Mouse (Mus musculus) limb, embryonic 11.5 days (tissue): ENCODE results near the gene Cep350. TPM values are rescaled to one million over a fixed set of nuclear protein-coding genes. Genes with fewer than 3 reads are reported as not detected.

ENCODE experiments used
- ATAC-seq: fragments of 200-750 bp; cut with Nextera tagmentation; 2 replicates; pipeline ENCODE4 v1.8.0; 2017; ENCODE audit warnings: low read depth; ENCODE audit not compliant: insufficient number of reproducible peaks, low FRiP score, low TSS enrichment
- DNase-seq: peaks from one replicate; pipeline ENCODE4 v3.0.0-alpha.2; 2015; ENCODE audit warnings: low spot score
- H3K27ac ChIP-seq: fragments of 300-500 bp; sonication (generic); replicated peaks from 2 replicates; pipeline ENCODE4 v1.5.1; 2014; ENCODE audit warnings: low read depth, mild to moderate bottlenecking, low read length
- H3K27me3 ChIP-seq: fragments of 300-500 bp; sonication (generic); 2 replicates; pipeline ENCODE4 v1.6.1; 2014; ENCODE audit warnings: mild to moderate bottlenecking, low read length, mixed read lengths; ENCODE audit not compliant: control insufficient read depth, insufficient read depth
- H3K36me3 ChIP-seq: fragments of 300-500 bp; sonication (generic); 2 replicates; pipeline ENCODE4 v1.6.1; 2014; ENCODE audit warnings: mild to moderate bottlenecking, low read length, moderate library complexity, mixed read lengths; ENCODE audit not compliant: control insufficient read depth, insufficient read depth
- H3K4me1 ChIP-seq: fragments of 300-500 bp; sonication (generic); 2 replicates; pipeline ENCODE4 v1.6.1; 2014; ENCODE audit warnings: low read length, mixed read lengths; ENCODE audit not compliant: control insufficient read depth, insufficient read depth
- H3K4me2 ChIP-seq: fragments of 300-500 bp; sonication (generic); 2 replicates; pipeline ENCODE4 v1.6.1; 2014; ENCODE audit warnings: low read depth, mild to moderate bottlenecking, moderate library complexity; ENCODE audit not compliant: severe bottlenecking
- H3K4me3 ChIP-seq: fragments of 300-500 bp; sonication (generic); 2 replicates; pipeline ENCODE4 v1.5.1; 2014; ENCODE audit warnings: low read depth, low read length
- H3K9ac ChIP-seq: fragments of 300-500 bp; sonication (generic); 2 replicates; pipeline ENCODE4 v1.6.1; 2014; ENCODE audit warnings: mild to moderate bottlenecking, low read length
- H3K9me3 ChIP-seq: fragments of 300-500 bp; sonication (generic); 2 replicates; pipeline ENCODE4 v1.6.1; 2016; ENCODE audit warnings: low read length; ENCODE audit not compliant: control insufficient read depth
- WGBS: fragments of 180-500 bp; shearing (Covaris S2); extraction: QIAGEN DNeasy Blood & Tissue Kit; methylation state at CpG from one replicate; pipeline ENCODE4 v1.1.7; 2014; 5-methylcytosine and 5-hydroxymethylcytosine counted together
- polyA plus RNA-seq: library from polyadenylated mRNA; unstranded; fragments of >200 nt; fragmentation: Nextera tagmentation; extraction: Ambion mirVana; gene quantifications from 2 replicates; pipeline ENCODE4 v1.2.1, GENCODE M21; 2014

Gene Cep350
- polyA plus RNA-seq, 1 experiment from 2014 or later, result 6.2 TPM

- Histone ChIP-seq H3K36me3 (no peaks in the 10 kb centered on the region), H3K27me3 (no peaks in the 10 kb centered on the region), H3K4me2 (no peak overlapping the region), H3K9ac (no peak overlapping the region), H3K4me3 (no peak overlapping the region), H3K27ac (no peak overlapping the region), H3K4me1 (no peaks in the 10 kb centered on the region), H3K9me3 (no peaks in the 10 kb centered on the region)
- WGBS, result 51% methylated on average over 8 of the region's 8 CpGs
- no peak for DNase-seq
- no peak for ATAC-seq
Observed at GRCm38 (mm10) chr1:155827703-155828295, 145.3 kb downstream of the Cep350 start.

GRCm38 (mm10) chr1:155826803-155827395 lies 146.2 kb downstream of the Cep350 start:
- Histone ChIP-seq H3K9me3 (no peaks in the 10 kb centered on the region), H3K9ac (no peak overlapping the region), H3K27me3 (no peaks in the 10 kb centered on the region), H3K36me3 (no peaks in the 10 kb centered on the region), H3K27ac (no peak overlapping the region), H3K4me2 (no peak overlapping the region), H3K4me1 (no peaks in the 10 kb centered on the region), H3K4me3 (no peak overlapping the region)
- ATAC-seq, result no peak
- DNase-seq, result no peak
- 33% methylated on average over 5 of the region's 5 CpGs for WGBS

- no peaks in the 10 kb centered on the region for H3K36me3 ChIP-seq
- DNase-seq, result no peak
- H3K4me3 ChIP-seq, result no peak overlapping the region
- ATAC-seq, result no peak
- H3K27me3 ChIP-seq, result no peaks in the 10 kb centered on the region
- H3K9me3 ChIP-seq, result no peaks in the 10 kb centered on the region
- 90% methylated on average over 4 of the region's 4 CpGs for WGBS
- H3K9ac ChIP-seq, result no peak overlapping the region
- H3K27ac ChIP-seq, result no peak overlapping the region
- H3K4me2 ChIP-seq, result no peak overlapping the region
- no peaks in the 10 kb centered on the region for H3K4me1 ChIP-seq
Observed at GRCm38 (mm10) chr1:155825940-155826716, 146.9 kb downstream of the Cep350 start.

- no peak overlapping the region for H3K4me2 ChIP-seq
- H3K27me3 ChIP-seq, result no peaks in the 10 kb centered on the region
- DNase-seq (no peak), ATAC-seq (no peak)
- no peak overlapping the region for H3K4me3 ChIP-seq
- H3K27ac ChIP-seq, result no peak overlapping the region
- H3K36me3 ChIP-seq, result no peaks in the 10 kb centered on the region
- H3K9me3 ChIP-seq, result no peaks in the 10 kb centered on the region
- WGBS, result 89% methylated on average over 5 of the region's 5 CpGs
- H3K4me1 ChIP-seq, result no peaks in the 10 kb centered on the region
- H3K9ac ChIP-seq, result no peak overlapping the region
Observed at GRCm38 (mm10) chr1:155820646-155821045, 152.4 kb downstream of the Cep350 start.

- no peak for ATAC-seq
- WGBS, result 76% methylated on average over 2 of the region's 2 CpGs
Observed at GRCm38 (mm10) chr1:155816167-155816566, 156.9 kb downstream of the Cep350 start.

GRCm38 (mm10) chr1:155812581-155813499 lies 160.2 kb downstream of the Cep350 start, which contains the start of gene Qsox1:
Gene Qsox1 (minus strand): TSS chr1:155812889.
- Histone ChIP-seq H3K27me3 (no peaks in the 10 kb centered on the region), H3K9me3 (no peaks in the 10 kb centered on the region), H3K27ac (no peak within 1 kb of the TSS), H3K4me3 (peak within 1 kb of the TSS; percentile 67), H3K36me3 (no peaks in the 10 kb centered on the region), H3K9ac (peak within 1 kb of the TSS; percentile 74), H3K4me1 (peaks cover 2% of the 10 kb centered on the region; the same call in 1 of the 2 replicates), H3K4me2 (peak within 1 kb of the TSS; percentile 76)
- DNase-seq (peak; percentile 93), ATAC-seq (peak; percentile 93)
- WGBS, result 1% methylated on average over 67 of the region's 67 CpGs

More at GRCm38 (mm10) chr1:155816167-155816566, 156.9 kb downstream of the Cep350 start:
- Histone ChIP-seq H3K4me1 (no peaks in the 10 kb centered on the region), H3K27ac (no peak overlapping the region), H3K9ac (no peak overlapping the region), H3K27me3 (no peaks in the 10 kb centered on the region), H3K9me3 (no peaks in the 10 kb centered on the region), H3K36me3 (no peaks in the 10 kb centered on the region), H3K4me2 (no peak overlapping the region), H3K4me3 (no peak overlapping the region)
- no peak for DNase-seq

GRCm38 (mm10) chr1:155811995-155812580 lies 161.0 kb downstream of the Cep350 start:
- ATAC-seq, result no peak
- Histone ChIP-seq H3K4me1 (peaks cover 2% of the 10 kb centered on the region; the same call in 1 of the 2 replicates), H3K4me2 (peak overlapping the region; percentile 76), H3K36me3 (no peaks in the 10 kb centered on the region), H3K4me3 (peak overlapping the region; percentile 67), H3K27me3 (no peaks in the 10 kb centered on the region), H3K9me3 (no peaks in the 10 kb centered on the region), H3K9ac (peak overlapping the region; percentile 74), H3K27ac (no peak overlapping the region)
- DNase-seq, result no peak
- 5% methylated on average over 22 of the region's 22 CpGs for WGBS
